Mouse (Mus musculus) heart, adult 2 months (tissue): ENCODE data around the gene Cfap45.

Experiments used
- CTCF ChIP-seq: fragments of 200-600 bp; IDR thresholded peaks from 2 replicates; pipeline ENCODE4 v1.8.1; 2022; ENCODE audit warnings: antibody characterized with exemption, mild to moderate bottlenecking, moderate library complexity
- EP300 ChIP-seq: fragments of 200-500 bp; IDR thresholded peaks from 2 replicates; pipeline ENCODE4 v1.6.1; 2011; ENCODE audit warnings: low read depth, low read length, control low read depth; ENCODE audit not compliant: insufficient read depth
- POLR2A ChIP-seq: fragments of 200-500 bp; IDR thresholded peaks from 2 replicates; pipeline ENCODE4 v1.6.1; 2011; ENCODE audit warnings: mild to moderate bottlenecking, low read depth, low read length, control low read depth; ENCODE audit not compliant: insufficient read depth

- TF ChIP-seq CTCF: no peak
- no peak for TF ChIP-seq EP300
- no peak for TF ChIP-seq POLR2A
These were observed 40.2 kb upstream of the Cfap45 start for GRCm38 (mm10) chr1:172480376-172480775.
